Mouse (Mus musculus): ENCODE results near the gene Ppp2ca. TPM values are rescaled to one million over a fixed set of nuclear protein-coding genes. Genes with fewer than 3 reads are reported as not detected.
"Not testable (repeated sequence)": the region's sequence is repeated elsewhere in the genome, so short reads cannot be mapped to it uniquely, and the experiment has no call there.

Gene Ppp2ca
- total RNA-seq, 2 experiments from 2014 or later, result 80.0 to 83.4 TPM

DNA sequence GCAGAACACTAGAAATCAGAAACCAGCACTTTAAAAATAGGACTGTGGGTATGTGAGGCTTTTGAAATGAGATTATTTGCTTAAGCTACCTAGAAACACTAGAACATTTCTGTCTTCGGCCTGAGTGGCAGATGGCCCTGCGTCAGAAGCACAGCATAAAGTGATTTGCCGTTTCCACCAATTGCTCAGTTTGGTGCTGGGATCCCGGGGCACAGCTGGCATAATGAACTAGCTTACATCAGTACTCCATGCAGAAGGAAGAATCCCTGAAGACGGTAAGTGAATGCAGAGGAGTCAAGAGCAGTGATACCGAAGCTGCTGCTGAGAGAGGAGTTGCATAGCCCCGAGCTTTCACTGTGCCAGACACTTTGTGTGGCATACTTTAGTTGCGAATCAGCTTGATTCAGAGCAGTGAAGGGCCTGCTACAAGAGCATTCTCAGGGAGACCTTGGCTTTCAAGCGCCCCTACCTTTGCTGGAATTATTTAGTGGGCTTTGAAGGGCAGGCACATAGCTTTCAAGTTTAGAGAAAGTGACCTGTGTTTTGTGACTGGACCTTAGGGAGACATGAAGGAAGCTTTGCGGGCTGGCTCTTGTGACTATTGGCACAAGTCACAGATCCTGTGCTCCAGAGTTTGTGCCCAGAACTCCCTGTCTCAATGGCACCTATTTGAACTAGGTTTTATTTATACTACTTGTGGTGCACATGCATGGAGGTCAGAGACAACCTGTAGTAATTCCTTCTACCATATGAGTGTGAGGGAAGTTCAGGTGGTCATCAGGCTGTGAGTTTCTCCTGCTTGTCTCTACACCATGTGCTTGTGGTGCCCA, 31.4 kb downstream of the Ppp2ca start:
- no peak for DNase-seq (ENCODE audit: low spot score in 2 of 2)

DNA sequence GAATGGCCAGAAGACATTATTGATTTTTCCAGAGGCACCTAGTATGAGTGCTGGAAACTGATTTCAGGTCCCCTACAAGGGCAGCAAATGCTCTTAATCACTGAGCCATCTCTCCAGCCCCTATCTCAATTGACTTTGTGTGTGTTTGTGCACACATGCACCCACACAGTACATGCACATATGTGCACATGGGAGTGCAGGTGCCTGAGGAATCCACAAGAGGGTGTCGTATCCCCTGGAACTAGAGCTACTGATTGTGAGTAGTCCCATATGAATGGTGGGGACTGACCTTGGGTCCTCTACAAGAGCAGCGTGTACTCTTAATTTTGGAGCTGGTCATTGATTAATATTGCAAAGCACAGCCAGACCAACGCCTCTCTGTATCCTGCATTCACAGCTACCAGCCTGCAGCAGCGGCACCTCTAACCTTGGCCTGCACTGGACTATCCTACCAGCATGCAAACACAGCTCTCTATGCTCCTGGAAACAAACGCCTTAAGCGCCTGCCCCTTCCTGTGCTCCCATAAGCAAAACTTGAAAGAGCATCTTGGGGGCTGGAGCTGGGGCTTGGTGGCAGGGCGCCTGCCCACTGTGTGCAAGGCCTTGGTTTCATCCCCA, 32.1 kb downstream of the Ppp2ca start:
- DNase-seq (ENCODE audit: low spot score in 2 of 2), result no peak

DNA sequence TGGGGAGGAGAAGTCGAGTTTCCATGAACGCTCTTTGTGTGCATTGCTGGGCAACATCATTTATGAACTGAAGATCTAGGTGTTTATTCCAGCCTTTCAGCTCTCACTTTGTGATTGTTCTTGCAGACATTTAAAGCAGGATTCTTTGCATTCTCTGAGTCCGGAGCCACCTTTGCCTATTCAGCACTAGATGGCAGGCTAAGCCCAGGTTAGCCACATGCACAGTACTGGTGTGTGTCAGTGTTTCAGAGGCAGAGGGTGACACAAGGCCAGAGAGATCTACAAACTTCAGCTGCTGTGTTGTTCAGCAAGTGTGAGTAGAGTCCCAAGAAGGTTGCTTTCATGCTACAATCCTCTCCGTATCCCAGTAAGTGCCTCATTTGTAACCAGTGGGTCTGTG, 45.2 kb downstream of the Ppp2ca start:
- not testable (repeated sequence) for DNase-seq (ENCODE audit: low spot score in 2 of 2)

DNA sequence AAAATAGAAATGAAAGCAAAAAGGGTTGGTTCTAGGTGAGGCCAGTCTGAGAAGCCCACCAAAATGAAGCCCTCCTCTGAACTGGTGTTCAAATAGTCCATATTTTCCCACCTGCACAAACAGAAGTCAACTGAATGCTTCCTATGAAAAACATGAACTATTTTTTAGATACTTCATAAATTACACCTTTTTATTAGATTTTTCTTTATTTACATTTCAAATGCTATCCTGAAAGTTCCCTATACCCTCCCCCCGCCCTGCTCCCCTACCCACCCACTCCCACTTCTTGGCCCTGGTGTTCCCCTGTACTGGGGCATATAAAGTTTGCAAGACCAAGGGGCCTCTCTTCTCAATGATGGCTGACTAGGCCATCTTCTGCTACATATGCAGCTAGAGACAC, 46.9 kb downstream of the Ppp2ca start, which contains the start of gene Olfr1373:
Olfr1373 (minus strand) TSS at position 101 of the 400 bp plus-strand sequence.
- not testable (repeated sequence) for DNase-seq (ENCODE audit: low spot score in 2 of 2)

DNA sequence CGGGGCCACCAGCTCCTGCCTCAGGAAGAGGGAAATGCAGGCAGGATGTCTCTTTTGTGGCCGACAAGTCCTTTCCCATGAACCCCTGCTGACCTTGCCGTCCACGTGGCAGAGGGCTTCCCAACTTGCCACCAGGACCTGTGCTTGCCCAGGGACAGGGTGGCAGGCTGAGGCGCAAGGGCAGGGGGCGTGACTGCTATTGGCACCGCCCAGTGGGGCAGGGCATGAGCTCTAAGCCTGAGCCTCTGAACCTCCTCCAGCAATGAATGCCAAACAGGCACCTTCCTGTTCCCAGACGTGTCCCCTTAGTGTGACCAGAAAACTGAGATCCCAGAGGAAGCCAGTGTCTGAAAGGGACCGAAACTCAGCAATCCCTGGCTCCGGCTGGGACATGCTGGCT, 65.4 kb downstream of the Ppp2ca start:
- no peak for DNase-seq (ENCODE audit: low spot score in 2 of 2)

DNA sequence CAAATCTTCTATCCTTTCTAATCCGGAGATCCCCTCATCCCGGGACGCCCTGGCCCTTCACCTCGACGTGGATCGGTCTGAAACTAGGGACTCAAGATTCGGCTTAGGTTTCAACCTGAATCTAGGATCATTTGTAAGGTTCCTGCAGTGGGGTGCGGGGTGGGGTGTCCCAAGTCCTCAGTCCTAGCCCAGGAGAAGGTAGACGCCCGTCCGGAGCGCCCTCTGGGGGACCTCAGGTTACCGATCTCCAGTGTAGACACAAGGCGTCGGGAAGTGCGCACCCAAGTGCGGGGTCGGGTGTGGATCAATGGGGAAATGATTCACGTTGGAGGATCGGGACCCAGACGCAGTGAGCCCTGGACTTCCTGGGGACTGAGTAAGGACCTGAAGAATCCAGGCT, 68.6 kb downstream of the Ppp2ca start:
- no peak for DNase-seq (ENCODE audit: low spot score in 2 of 2)

DNA sequence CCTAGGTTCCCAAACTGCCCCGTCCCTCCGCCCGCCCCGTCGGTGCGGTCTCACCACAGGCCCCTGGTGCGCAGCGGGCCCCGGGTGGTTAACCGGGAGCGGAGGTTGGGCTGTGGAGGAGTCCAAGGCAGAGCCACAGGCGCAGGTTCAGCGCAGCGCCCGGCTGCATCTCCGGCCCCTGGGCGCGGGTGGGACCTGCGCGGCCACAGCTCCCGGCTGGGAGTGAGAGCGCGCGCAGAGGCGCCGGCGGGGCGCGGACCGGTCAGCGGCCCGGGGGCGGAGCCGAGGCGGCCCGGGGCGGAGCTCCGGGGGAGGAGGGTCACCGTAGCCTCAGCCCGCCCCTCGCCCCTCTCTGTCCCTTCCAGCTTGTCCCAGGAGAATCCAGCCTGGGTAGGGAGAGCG, 69.4 kb downstream of the Ppp2ca start:
- DNase-seq (ENCODE audit: low spot score in 2 of 2), result not testable (repeated sequence)

DNA sequence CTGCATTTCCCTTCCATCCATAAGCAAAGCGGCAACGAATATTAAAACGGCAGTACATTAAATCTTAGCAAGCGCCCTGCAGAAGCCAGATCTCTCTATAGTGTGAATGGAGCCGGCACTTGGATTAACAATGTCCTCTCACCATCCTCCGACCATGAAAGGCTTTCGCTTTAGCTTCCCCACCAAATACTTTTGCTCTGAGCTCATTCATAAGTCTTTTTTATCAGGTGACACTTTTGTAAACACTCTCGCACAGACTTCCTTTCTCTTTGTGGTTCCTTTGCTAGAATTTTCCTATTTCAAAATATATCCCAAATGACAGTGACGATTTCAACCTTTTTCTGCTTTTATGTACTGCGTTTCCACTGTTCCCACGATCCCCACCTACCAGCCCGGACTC, 70.0 kb downstream of the Ppp2ca start:
- DNase-seq (ENCODE audit: low spot score in 2 of 2), result no peak

Small RNA genes lying within 50 kb of the gene (microRNA-seq; reads per million reads assigned to microRNA genes)
- gene Gm24157 (not detected), gene Mir3061 (2.6 reads per million, percentile 2 among the genes with 10 or more reads in this experiment)

Other genes starting within 250 kb of the Ppp2ca start
- gene Jade2, start 241.0 kb upstream of the Ppp2ca start, total RNA-seq (2021), result 10 to 100 TPM; 16.0 to 16.2 TPM
- gene Cdkn2aipnl, start 131.0 kb upstream of the Ppp2ca start, total RNA-seq (2021), result 10 to 100 TPM; 33.1 to 34.3 TPM
- gene Ube2b, start 97.9 kb upstream of the Ppp2ca start, total RNA-seq (2021), result 100 to 1,000 TPM; 131 to 142 TPM
- gene Cdkl3, start 94.5 kb upstream of the Ppp2ca start, total RNA-seq (2021), result 1 to 10 TPM; 7.9 to 8.0 TPM
- gene Olfr1373, start 46.8 kb downstream of the Ppp2ca start, total RNA-seq (2021), result not detected
- not detected for gene Olfr1371, start 115.3 kb downstream of the Ppp2ca start, total RNA-seq (2021)
- gene Skp1a, start 133.3 kb downstream of the Ppp2ca start, total RNA-seq (2021), result 100 to 1,000 TPM; 362 to 376 TPM
- 10 to 100 TPM; 66.8 to 71.8 TPM for gene Tcf7, start 184.3 kb downstream of the Ppp2ca start, total RNA-seq (2021)

Data from adrenal gland, postnatal 4 days (tissue).